Mouse (Mus musculus): ENCODE data around the gene Gm16430. TPM values are rescaled to one million over a fixed set of nuclear protein-coding genes. Genes with fewer than 3 reads are reported as not detected.
"Not testable (repeated sequence)": the region's sequence is repeated elsewhere in the genome, so short reads cannot be mapped to it uniquely, and the experiment has no call there.

The Gm16430 gene
- not detected in 2 replicates for polyA plus RNA-seq (2014; fragmentation: Nextera tagmentation; extraction: Ambion mirVana)

GRCm38 (mm10) chrX:54621911-54622310 is at the start of gene Gm16430:
TSS of gene Gm16430 (plus strand) at chrX:54622211.
- not testable (repeated sequence) for ATAC-seq (replicated peaks; ENCODE audit: low FRiP score, low TSS enrichment, low read depth); H3K27ac ChIP-seq (ENCODE audit: low read depth); H3K4me3 ChIP-seq (ENCODE audit: low read depth, low read length); H3K9ac ChIP-seq (ENCODE audit: low read length); DNase-seq (ENCODE audit: low spot score); H3K4me2 ChIP-seq (ENCODE audit: low read length); H3K4me1 ChIP-seq (replicated peaks; ENCODE audit: control insufficient read depth, insufficient read depth, low read length); H3K27me3 ChIP-seq (replicated peaks; ENCODE audit: control insufficient read depth, insufficient read depth, low read length); H3K9me3 ChIP-seq (ENCODE audit: control insufficient read depth, low read length); H3K36me3 ChIP-seq (ENCODE audit: control insufficient read depth, insufficient read depth, low read length)
- no CpG with 5 or more reads among the region's 7 CpGs for WGBS

Other genes with a start within 250 kb of the Gm16430 start
- not detected in 2 replicates for gene Gm16405, start 91.0 kb upstream of the Gm16430 start, polyA plus RNA-seq (2014; fragmentation: Nextera tagmentation; extraction: Ambion mirVana)

Data from intestine, embryonic 14.5 days (tissue).